Mouse (Mus musculus) testis, postnatal 10 days (tissue): ENCODE results near the gene Sh3bgr.

ENCODE experiments used
- DNase-seq: peaks from one replicate; pipeline ENCODE4 v3.0.0; 2021; ENCODE audit warnings: low spot score

Gene Sh3bgr

GRCm38 (mm10) chr16:96210856-96211255 lies 10.6 kb downstream of the Sh3bgr start:
- no peak for DNase-seq

DNA sequence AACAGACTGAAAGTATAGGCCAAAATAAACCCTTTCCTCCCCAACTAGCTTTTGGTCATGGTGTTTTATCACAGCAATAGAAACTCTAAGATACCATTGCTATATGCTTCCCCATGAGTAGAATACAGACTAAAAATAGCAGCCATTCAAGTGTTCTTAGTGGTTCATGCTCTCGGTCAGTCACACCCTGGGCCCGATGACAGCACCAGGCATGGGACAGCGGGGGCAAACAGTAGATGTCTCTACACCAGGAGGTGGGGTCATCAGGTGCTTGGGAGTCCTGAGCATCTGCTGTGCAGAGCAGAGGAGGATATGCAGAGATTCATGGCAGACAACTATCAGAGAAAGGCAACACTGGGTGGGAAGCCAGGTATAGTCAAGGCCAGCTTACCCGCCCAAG lies 12.8 kb downstream of the Sh3bgr start:
- no peak for DNase-seq

DNA sequence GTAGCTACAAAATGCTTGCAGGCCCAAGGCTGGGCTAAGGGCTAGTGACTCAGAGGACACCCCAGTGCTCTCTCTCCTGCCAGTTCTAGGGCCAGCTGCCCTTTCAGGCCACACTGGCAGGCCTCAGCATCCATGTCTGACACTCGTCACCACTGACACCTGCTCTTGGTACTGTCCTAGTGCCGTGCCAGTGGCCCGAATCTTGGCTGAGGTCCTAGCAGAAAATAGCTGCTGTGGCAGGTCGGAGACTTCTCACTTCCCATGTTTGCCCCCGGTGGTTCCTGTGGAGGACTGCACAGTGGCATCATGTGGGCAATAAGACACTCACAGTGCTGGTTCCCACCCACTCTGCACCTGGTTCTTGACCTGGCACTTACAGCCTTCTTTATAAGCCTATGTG lies 21.2 kb downstream of the Sh3bgr start:
- peak; percentile 33 for DNase-seq

- DNase-seq, result no peak
Observed at GRCm38 (mm10) chr16:96221959-96222358, 21.7 kb downstream of the Sh3bgr start.

- DNase-seq, result no peak
Observed at GRCm38 (mm10) chr16:96222452-96222851, 22.2 kb downstream of the Sh3bgr start.

DNA sequence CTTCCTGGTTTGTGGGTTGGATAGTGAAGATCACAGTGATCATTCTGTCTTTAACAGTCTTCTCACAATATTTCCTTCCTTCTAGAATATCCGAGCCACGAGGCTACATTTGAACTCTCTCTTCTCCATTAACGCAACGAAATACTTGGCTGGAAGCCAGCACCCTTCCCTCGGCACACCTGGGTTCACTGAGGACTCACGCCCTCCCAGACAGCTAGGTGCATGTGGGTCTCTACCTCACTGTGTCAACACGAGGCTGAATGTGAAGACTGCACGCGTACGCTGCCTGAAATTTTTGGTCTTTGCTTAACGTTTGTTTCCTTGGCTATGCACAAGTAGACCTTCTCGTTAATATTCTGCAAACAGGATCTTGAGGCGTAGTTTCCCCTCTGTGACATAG lies 28.2 kb downstream of the Sh3bgr start:
- DNase-seq, result no peak

GRCm38 (mm10) chr16:96229044-96229555 lies 28.9 kb downstream of the Sh3bgr start:
- no peak for DNase-seq

- peak; percentile 79 for DNase-seq
Observed at GRCm38 (mm10) chr16:96230411-96230810, 30.2 kb downstream of the Sh3bgr start.

DNA sequence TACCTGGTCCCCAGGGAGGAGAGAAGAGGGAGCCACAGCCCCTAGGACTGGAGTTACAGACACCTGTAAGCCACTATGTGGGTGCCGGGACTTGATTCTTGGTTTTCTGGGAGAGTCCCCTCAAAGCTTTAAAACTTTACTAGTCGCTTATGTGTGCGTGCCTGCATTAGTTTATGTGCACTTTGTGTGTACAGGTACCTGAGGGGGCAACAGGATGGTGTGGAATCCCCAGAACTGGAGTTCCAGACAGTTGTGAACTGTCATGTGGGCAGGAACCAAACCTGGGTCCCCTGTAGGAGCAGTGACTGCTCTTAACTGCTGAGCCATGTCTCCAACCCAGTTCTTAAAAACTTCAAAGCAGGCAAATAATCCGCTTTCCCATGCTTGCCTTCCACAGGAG lies 31.0 kb downstream of the Sh3bgr start:
- DNase-seq, result no peak

DNA sequence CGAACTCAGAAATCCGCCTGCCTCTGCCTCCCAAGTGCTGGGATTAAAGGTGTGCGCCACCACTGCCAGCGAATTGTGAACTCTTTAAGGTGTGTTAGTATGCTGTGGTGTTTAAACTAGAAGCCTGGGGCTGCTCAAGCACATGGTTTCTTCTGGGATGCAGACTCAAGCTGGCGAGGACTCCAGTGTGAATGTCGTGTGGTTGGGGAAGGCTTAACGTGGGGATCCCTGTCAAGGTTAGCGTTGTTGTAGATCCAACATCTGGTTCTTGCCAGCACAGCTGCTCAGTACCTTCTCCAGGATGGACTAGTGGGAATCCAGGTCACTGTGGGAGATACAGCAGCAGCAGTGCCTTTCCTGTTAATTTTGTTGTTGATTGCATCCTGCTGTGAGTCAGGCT lies 31.7 kb downstream of the Sh3bgr start:
- no peak for DNase-seq

DNA sequence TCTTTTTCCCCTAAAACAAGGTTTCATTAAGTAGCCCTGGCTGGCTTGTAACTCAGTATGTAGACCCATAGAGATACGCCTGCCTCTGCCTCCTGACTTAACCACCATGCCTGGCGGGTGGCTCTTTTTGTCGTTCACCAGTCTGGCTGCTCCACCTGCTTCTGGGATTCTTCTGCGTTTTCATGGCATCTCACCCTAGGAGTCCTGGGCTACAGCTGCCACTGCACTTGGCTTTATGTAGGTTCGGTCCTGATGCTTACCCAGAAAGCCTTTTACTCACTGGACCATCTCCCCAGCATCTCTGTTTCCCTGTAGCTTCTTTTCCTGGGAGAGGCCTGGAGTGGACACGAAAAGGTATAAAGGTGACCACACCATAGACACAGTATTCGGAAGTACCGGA lies 33.7 kb downstream of the Sh3bgr start:
- no peak for DNase-seq

GRCm38 (mm10) chr16:96235366-96235970 lies 35.2 kb downstream of the Sh3bgr start, which contains the start of gene B3galt5:
Gene B3galt5, plus strand, starts transcription at chr16:96235801.
- no peak for DNase-seq

DNA sequence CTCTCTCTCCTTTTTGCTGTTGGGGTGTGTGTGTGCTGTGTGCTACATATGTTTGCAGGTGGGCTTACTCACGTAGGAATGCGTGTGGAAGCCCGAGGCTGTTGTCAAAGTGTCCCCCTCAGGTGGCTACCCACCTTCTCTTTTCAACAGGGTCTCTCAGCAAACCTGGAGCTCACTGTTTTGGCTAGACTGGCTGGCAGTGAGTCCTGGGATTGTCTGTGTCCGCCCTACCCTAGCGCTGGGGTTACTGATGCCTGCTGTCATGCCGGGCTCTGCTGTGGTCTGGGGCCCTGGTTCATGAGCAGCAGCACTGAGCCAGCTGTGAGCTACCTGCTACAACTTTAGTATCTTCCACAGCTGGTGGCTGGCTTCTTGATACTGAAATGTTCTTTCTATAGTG lies 44.2 kb downstream of the Sh3bgr start:
- DNase-seq, result no peak

DNA sequence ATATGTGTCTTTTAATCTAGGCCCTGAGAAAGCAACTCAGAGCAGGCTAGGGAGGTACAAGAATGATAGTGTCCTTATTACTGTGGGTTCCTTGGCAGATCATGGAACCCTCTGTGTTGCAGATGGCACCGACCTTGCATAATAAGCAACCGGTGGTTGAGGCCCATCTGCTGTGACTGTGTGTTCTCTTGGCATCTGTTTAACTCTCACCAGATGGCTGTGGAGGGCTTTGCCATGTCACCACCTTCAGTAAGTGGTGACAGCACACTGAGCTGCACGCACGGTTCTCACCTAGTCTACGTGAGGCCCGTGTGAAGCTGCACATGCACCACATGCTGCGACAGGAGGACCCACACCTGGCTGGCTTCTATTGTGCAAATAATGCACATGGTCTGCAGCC lies 49.4 kb downstream of the Sh3bgr start:
- DNase-seq, result no peak

DNA sequence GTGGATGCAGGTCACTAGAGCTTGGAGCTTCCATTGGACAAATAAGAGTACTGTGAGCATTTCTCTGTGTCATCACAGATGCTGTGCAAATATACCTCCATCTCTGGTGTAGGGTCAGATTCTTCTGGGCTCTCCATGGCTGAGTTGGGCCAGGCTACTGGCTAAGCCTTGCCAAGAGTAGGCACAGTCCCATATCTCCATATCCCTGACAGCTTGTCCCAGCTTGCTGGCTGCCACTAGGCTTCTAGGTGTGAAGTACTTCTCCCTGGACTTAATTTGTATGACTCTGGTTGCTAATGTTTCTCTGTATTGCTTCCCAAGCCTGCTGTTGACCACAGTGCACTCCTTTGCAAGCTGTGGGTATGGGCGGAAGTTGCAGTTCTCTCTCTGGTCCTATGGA lies 51.9 kb downstream of the Sh3bgr start:
- no peak for DNase-seq

DNA sequence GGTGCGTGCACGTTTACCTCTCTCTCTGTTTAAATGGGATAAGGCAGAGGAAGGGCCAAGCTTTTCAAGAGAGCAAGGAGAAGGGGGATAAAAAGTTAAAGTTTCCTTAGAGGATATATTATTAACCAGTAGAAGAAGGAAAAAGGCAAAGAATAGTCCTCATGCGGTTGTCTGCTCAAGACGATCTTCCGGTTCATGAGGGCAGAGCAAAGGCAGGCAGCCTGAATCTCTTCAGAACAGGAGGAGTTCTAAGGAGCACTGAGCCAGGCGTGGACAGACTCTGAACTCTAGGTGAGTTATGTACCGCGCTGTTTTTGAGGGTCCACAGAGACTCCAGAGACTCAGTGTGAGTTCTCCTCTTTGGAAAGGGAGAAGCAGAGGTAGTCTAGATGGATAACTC lies 58.2 kb downstream of the Sh3bgr start:
- no peak for DNase-seq

DNA sequence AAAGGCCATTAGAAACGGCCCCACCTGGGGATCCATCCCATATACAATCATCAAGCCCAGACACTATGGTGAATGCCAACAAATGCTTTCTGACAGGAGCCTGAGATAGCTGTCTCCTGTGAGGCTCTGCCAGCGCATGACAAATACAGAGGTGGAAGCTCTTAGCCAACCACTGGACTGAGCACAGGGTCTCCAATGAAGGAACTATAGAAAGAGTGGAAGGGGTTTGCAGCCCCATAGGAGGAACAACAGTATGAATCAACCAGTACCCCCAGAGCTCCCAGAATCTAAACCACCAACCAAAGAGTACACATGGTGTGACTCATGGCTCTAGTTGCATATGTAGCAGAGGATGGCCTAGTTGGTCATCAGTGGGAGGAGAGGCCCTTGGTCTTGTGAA lies 71.5 kb downstream of the Sh3bgr start:
- DNase-seq, result no peak

GRCm38 (mm10) chr16:96272929-96273619 lies 72.8 kb downstream of the Sh3bgr start:
- no peak for DNase-seq

DNA sequence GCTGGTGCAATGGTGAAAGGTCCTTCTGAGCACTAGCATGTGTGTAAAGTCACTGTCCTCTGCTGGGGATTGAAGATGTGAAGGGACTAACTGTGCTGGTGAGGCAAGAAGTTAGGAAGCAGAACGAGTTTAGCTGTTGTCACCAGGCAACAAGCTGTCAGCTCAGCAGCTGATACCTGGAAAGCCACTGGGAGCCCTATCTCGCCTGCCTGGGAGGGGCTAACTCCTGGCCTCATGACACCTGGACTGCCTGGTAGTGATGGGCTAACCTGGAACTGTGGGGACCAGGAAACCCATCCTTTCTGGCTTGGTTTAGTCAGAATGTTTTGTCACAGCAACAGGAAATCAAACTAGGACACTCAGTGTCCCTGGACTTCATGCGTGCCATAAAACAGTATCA lies 76.3 kb downstream of the Sh3bgr start:
- no peak for DNase-seq
